Mouse (Mus musculus): ENCODE measurements around the gene Zfp972. TPM values are rescaled to one million over a fixed set of nuclear protein-coding genes. Genes with fewer than 3 reads are reported as not detected.

The Zfp972 gene
- polyA plus RNA-seq, 1 experiment from 2014 or later, result 0.45 TPM

Other genes with a start within 250 kb of the Zfp972 start
- 9.0 and 9.7 TPM in 2 replicates for gene Gm14322, start 166.3 kb downstream of the Zfp972 start, polyA plus RNA-seq (2015; fragmentation: Nextera tagmentation; extraction: Ambion mirVana)
- gene Gm14325, start 85.3 kb downstream of the Zfp972 start, polyA plus RNA-seq (2015; fragmentation: Nextera tagmentation; extraction: Ambion mirVana), result 26.7 and 28.0 TPM in 2 replicates
- 3.7 and 4.7 TPM in 2 replicates for gene Gm14327, start 28.5 kb downstream of the Zfp972 start, polyA plus RNA-seq (2015; fragmentation: Nextera tagmentation; extraction: Ambion mirVana)
- gene Gm14326, start 31.7 kb upstream of the Zfp972 start, polyA plus RNA-seq (2015; fragmentation: Nextera tagmentation; extraction: Ambion mirVana), result 15.4 and 16.2 TPM in 2 replicates
- 8.2 and 9.5 TPM in 2 replicates for gene Zfp971, start 97.7 kb upstream of the Zfp972 start, polyA plus RNA-seq (2015; fragmentation: Nextera tagmentation; extraction: Ambion mirVana)
- gene Zfp931, start 152.9 kb upstream of the Zfp972 start, polyA plus RNA-seq (2015; fragmentation: Nextera tagmentation; extraction: Ambion mirVana), result 10.6 and 13.8 TPM in 2 replicates
- 0.20 and 0.27 TPM in 2 replicates for gene Phactr3, start 193.4 kb upstream of the Zfp972 start, polyA plus RNA-seq (2015; fragmentation: Nextera tagmentation; extraction: Ambion mirVana)

Measured in lung, postnatal 0 days (tissue).